Mouse (Mus musculus): ENCODE measurements around the gene Bckdhb. TPM values are rescaled to one million over a fixed set of nuclear protein-coding genes. Genes with fewer than 3 reads are reported as not detected.
"Not testable (repeated sequence)": the region's sequence is repeated elsewhere in the genome, so short reads cannot be mapped to it uniquely, and the experiment has no call there.

The Bckdhb gene
- total RNA-seq, 2 experiments from 2014 or later: 39.7 to 41.9 TPM

DNA sequence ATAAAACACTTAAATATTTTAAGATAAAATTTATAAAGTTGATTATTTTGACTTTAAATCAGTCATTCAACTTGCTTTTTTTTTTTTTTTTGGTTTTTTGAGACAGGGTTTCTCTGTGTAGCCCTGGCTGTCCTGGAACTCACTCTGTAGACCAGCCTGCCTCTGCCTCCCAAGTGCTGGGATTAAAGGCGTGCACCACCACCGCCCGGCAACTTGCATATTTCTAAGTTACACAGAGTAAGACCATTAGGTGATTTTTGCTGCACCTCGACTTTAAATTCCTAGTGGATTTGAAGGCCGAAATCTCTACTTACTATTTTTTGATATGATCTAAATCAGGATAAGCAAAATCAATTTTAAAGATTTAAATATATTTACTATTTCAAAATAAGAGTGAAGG lies 589 bp upstream of the Bckdhb start:
- DNase-seq (ENCODE audit: extremely low spot score in 1 of 2, low spot score in 2 of 2): no peak
- Histone ChIP-seq H3K27ac (peak overlapping the region; percentile 86), H3K4me3 (peak overlapping the region; percentile 75)
- TF ChIP-seq CTCF (IDR thresholded peaks at IDR 0.05): no peak
- intact Hi-C loops (cut with DNase I): no loop called here

DNA sequence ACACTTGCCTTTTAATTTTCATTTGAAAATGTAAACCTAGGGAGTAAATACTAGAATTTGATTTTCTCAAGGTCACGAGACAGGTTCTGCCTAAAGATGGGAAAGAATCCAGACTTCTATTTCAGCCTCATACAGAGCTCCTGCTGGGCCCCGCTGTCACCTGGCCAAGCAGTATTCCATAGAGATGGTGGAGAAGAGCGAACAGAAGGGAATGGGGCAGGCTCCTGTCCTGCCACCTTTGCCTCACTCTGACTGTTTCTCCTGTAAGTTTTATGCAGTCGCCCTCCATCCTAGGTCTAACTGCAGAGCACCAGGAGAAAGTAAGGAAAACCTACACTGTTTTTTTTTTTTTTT lies 720 bp downstream of the Bckdhb start:
- intact Hi-C loops (cut with DNase I): loop anchor here (5.0 kb wide), 1 partner anchor 118 kb away; the partner anchor contains the start of gene Elovl4

DNA sequence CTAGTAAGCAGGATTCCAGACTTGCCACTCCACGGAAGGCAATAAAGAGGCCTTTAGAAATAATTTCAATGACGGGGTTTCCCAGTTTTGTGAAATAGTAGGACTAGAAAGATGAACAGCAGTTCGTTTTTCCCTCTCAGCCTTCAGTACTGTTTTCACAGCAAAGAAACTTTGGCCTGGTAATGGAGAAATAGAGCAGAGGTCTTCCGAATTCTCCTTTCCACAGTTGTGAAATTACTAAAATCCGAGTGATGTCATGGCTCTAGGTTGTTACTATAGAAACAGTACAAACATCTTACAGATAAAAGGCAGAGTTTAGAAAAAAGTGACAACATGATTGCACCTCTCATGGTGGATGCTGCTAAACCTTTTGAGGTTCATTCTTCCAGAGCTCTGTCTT lies 1.4 kb downstream of the Bckdhb start:
- H3K27ac ChIP-seq: no peak overlapping the region
- DNase-seq (ENCODE audit: extremely low spot score in 1 of 2, low spot score in 2 of 2): no peak
- peak overlapping the region; percentile 75; the same call in 1 of the 2 replicates for H3K4me3 ChIP-seq
- intact Hi-C loops (cut with DNase I): loop anchor here (5.0 kb wide), 1 partner anchor 119 kb away; the partner anchor contains the start of gene Elovl4
- no peak for TF ChIP-seq CTCF (IDR thresholded peaks at IDR 0.05)

More for the DNA sequence above, 720 bp downstream of the Bckdhb start:
- TF ChIP-seq CTCF (IDR thresholded peaks at IDR 0.05): no peak
- no peak for DNase-seq (ENCODE audit: extremely low spot score in 1 of 2, low spot score in 2 of 2)
- H3K27ac ChIP-seq: no peak overlapping the region
- H3K4me3 ChIP-seq: peak overlapping the region; percentile 75

DNA sequence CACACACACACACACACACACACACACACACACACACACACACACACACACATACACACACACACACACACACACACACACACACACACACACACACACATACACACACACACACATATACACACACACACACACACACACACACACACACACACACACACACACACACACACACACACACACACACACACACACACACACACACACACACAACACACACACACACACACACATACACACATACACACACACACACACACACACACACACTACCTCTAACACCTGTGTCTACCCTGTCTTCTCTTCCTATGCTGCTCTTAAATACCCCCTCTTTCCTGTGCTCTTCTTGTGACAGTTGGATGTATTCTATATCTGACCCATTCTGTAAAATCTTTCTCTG lies 14.6 kb downstream of the Bckdhb start:
- H3K27ac ChIP-seq; DNase-seq (ENCODE audit: extremely low spot score in 1 of 2, low spot score in 2 of 2); H3K4me3 ChIP-seq; intact Hi-C loops (cut with DNase I): not testable (repeated sequence)

DNA sequence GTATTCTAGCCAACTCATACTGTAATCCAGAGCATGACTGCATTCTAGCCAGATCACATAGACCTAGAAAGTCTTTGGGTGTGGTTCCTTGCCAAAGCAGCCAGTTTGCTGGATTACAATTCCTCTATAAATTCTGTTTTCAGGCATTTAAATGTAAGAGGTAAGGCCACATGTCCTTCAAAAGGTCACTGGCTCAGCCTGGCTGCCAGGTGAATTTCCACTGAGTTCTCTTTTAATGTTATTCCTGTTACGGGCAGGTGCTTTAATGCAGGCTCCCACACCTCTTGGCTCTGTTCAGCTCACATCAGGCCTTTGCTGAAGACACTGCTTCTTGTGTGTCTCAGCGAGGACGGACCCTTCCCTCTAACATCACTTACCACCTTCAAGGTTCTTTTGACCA lies 15.1 kb downstream of the Bckdhb start:
- intact Hi-C loops (cut with DNase I): no loop called here
- Histone ChIP-seq H3K27ac (no peak overlapping the region), H3K4me3 (no peak overlapping the region)
- TF ChIP-seq CTCF (IDR thresholded peaks at IDR 0.05): no peak
- no peak for DNase-seq (ENCODE audit: extremely low spot score in 1 of 2, low spot score in 2 of 2)

DNA sequence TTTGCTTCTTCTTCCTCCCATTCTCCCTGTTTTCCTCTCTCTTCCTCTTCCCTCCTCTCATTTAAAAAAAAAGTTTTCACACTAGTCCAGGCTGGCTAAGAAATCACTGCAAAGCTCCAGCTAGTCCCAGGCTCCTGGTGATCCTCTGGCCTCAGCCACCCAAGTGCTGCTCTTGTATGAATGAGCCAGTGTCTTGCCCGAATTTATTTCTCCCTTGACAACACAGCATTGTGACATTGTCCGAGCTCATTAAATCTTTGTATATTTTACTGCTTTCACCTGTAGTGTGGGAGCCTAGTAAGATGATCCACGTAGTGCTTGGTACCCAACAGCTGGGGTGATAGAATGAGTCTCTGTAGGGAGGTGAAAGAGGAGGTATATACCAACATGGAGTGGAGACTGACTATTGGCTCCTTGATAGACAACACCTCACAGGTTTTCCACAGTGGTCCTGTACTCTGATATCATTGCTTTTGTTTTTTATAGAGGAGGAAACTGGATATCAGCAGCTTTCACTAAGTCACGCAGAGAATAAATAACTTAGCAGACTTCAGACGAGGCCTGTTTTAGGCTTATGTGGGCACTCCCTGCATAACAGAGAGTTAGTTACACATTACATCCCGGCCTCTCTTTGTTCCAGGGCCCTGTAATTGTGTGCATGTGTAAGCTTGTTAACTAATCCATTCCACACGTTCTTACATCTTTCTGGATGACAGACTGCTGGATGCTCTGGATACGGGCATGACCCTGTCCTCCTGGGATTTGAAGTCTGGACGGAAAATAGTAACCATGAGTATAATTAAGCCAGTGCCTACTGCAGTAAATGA lies 15.8 kb downstream of the Bckdhb start:
- DNase-seq (ENCODE audit: extremely low spot score in 1 of 2, low spot score in 2 of 2): no peak
- intact Hi-C loops (cut with DNase I): no loop called here
- H3K27ac ChIP-seq: no peak overlapping the region
- no peak overlapping the region for H3K4me3 ChIP-seq
- TF ChIP-seq CTCF (IDR thresholded peaks at IDR 0.05): no peak

DNA sequence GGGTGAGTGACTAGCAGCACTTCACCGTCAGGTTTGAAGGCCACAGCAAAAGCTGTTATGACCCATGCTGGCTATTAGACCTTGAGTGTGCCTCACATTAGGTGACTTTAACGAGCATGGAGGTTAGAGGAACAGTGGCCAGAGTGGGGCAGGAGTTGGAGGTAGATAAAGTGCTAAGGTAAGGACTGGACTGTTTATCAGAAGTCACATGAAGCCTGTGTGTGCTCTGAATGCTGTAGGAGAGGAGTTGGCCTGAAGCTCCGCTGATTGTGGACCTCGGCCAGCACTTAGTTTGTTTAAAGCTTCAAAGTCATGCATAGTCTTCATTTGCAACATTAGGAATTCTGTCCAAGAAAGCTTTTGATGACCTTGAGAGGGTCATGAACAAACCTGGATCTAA lies 26.4 kb downstream of the Bckdhb start:
- no peak overlapping the region for H3K27ac ChIP-seq
- intact Hi-C loops (cut with DNase I): loop anchor here (10.0 kb wide), 1 partner anchor 303 kb away; no protein-coding TSS in a partner anchor
- no peak overlapping the region for H3K4me3 ChIP-seq
- no peak for DNase-seq (ENCODE audit: extremely low spot score in 1 of 2, low spot score in 2 of 2)
- TF ChIP-seq CTCF (IDR thresholded peaks at IDR 0.05): no peak

DNA sequence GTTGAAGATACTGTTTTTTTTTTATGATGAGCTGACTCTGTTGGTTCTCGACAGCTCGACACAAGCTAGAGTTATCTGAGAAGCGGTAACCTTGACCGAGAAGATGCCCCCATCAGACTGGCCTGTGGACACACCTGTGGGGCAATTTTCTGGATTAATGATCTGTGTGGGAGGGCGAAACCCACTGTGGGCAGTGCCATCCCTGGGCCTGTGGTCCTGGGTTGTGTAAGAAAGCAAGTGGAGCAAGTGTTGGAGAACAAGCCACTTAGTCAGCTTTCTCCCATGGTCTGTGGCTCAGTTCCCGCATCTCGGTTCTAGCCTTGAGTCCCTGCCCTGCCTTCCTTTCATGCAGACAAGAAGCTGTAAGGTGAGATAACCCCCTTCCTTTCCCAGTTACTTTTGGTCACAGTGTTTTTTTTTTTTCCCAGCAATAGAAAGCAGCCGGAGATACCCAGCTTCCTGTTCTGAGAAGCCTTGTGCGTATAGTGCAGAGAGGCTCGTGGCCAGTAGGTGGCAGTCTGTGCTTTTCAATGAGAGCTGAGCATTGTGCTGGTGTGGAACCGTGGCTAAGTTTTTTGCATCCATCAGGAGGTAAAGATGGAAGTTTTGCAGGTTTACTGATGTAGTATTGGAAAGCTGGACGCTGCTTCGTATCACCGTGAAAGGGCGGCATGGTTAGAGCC lies 31.8 kb downstream of the Bckdhb start:
- intact Hi-C loops (cut with DNase I): loop anchor here (5.0 to 10.0 kb wide), 3 partner anchors 298 to 1741 kb away; partner anchors contain the start of gene Tent5a
- no peak overlapping the region for H3K27ac ChIP-seq
- no peak overlapping the region for H3K4me3 ChIP-seq
- peak; percentile 91 for TF ChIP-seq CTCF (IDR thresholded peaks at IDR 0.05)
- peak; percentile 82 to 90 for DNase-seq (ENCODE audit: extremely low spot score in 1 of 2, low spot score in 2 of 2)

DNA sequence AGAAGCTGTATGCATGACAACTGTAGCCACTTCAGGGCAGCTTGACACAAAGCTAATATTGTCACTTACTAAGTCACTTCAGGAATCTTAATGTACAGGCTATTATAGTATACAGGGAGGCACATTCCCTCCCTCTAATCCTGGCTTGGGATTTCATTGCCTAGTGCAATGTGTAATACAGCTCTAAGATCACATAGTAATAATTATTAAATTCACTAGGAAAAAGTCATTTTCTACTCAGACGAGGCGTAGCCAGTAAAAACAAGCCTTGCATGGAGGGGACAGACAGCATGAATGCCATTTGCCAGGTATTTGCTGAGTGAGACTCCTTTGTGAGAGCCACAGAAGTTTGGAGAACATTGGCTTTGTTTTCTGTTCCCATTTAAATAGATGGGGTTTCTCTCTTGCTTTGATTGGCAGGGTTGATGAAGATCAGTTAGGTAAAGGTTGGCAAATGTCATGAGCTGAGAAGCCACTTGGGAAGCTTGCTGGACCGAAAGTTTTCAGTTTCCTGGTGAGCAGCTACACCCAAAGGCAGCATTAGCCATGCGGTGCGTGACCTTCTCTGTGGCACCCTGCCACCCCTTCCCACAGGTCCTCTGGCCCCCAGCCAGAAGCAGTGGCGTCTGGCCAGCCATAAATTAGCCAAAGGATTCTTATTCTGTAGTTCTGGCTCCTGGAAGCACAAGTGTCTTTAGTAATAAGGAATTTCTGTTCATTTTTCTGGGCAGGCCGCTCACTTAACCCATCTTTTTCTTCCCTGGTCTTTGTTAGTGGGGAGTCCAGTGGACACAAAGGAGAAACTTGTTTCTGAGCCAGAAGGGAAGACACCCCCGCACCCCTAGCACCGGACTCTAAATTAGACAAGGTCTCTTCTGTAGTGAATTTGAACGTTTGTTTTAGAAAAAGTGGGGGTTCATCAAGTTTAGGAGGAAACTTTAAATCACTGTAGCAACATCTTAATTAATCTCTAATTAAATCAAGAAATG lies 37.4 kb downstream of the Bckdhb start:
- intact Hi-C loops (cut with DNase I): loop anchor here (5.0 kb wide), 1 partner anchor 240 kb away; no protein-coding TSS in a partner anchor
- no peak overlapping the region for H3K27ac ChIP-seq
- peak; percentile 57 to 66 for DNase-seq (ENCODE audit: extremely low spot score in 1 of 2, low spot score in 2 of 2)
- no peak overlapping the region for H3K4me3 ChIP-seq
- no peak for TF ChIP-seq CTCF (IDR thresholded peaks at IDR 0.05)

DNA sequence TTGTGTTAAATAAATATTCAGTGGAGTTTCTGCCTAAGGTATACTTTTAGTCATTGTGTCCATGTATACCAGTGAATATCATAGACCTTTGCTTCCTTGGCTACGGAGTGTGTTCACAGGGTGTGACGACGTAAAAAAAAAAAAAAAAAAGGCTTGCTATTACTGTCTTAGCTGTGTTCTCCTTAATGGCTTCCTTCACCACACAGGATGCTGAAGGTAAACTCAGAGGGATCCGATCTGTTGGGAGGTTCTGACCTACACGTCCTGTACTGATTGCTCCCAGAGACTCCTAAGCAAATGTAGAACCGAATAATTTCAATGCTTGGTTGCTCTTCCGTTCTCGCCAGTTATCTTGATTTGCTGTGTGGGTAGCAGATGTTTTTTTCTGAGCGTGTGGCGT lies 38.4 kb downstream of the Bckdhb start:
- Histone ChIP-seq H3K27ac (no peak overlapping the region), H3K4me3 (no peak overlapping the region)
- DNase-seq (ENCODE audit: extremely low spot score in 1 of 2, low spot score in 2 of 2): no peak
- no peak for TF ChIP-seq CTCF (IDR thresholded peaks at IDR 0.05)
- intact Hi-C loops (cut with DNase I): loop anchor here (5.0 kb wide), 1 partner anchor 239 kb away; no protein-coding TSS in a partner anchor

DNA sequence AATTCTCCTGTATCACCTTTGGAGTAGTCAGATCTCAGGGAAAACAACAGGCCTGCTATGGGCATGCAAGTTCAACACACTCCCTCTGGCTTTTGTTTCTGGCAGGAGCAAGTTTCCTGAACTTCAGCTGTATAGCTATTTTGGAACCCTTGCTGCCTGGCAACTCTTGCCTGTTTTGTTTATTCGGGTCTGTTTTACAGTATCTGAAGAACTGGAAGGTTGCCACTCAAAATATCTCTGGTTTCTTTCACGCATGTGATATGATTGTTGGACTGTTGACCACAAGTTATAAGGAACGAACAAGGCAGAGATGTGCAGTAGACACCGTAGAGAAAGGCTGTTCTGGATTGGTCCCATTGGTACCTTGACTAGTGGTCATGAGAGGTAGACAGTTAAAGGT lies 39.4 kb downstream of the Bckdhb start:
- Histone ChIP-seq H3K27ac (no peak overlapping the region), H3K4me3 (no peak overlapping the region)
- intact Hi-C loops (cut with DNase I): loop anchor here (5.0 kb wide), 1 partner anchor 238 kb away; no protein-coding TSS in a partner anchor
- TF ChIP-seq CTCF (IDR thresholded peaks at IDR 0.05): no peak
- DNase-seq (ENCODE audit: extremely low spot score in 1 of 2, low spot score in 2 of 2): no peak

Measured in left cerebral cortex, adult 2 months (tissue).